Mouse (Mus musculus) brain, embryonic 14.5 days (tissue): ENCODE measurements around the gene Vps16.

Source experiments
- CTCF ChIP-seq: fragments of 200-500 bp; IDR thresholded peaks from 2 replicates; pipeline ENCODE4 v1.5.1; 2012; ENCODE audit warnings: inconsistent platforms, mild to moderate bottlenecking, moderate library complexity, borderline replicate concordance; ENCODE audit not compliant: insufficient read depth, insufficient read length; ENCODE audit errors: extremely low read depth
- POLR2A ChIP-seq: fragments of 200-500 bp; IDR thresholded peaks from 2 replicates; pipeline ENCODE4 v1.6.1; 2012; ENCODE audit warnings: mild to moderate bottlenecking, inconsistent platforms, borderline replicate concordance; ENCODE audit not compliant: poor library complexity, insufficient read depth, insufficient read length, severe bottlenecking; ENCODE audit errors: extremely low read depth

DNA sequence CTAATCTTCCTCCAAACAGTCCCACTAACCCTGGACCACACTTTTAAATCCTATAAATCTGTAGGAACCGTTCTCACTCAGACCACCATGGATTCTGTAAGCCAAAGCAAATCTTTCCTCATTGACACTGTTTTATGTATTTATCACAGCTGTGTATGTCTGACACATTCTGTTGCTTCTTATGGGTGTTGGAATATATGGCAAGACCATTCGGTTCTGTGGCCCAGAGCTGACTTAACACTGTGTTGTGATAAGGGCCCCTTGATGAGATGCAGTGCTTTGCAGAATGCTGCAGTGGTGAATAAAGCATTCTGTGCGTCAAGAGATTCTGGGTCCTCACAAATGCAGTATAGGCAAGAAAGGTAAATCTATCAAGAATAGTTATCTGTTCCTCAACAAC lies 8.0 kb downstream of the Vps16 start:
- no peak for TF ChIP-seq CTCF
- no peak for TF ChIP-seq POLR2A
